Mouse (Mus musculus) liver, embryonic 14.5 days (tissue): ENCODE measurements at regions not wholly inside any gene's neighbourhood (a gene's known extent, or its start where the extent isn't known, plus 50 kb on each side); places are given as distances from the start of the nearest gene placed in this dataset.

Experiments
- CTCF ChIP-seq: IDR thresholded peaks from 2 replicates; pipeline ENCODE4 v1.5.1; 2016; ENCODE audit warnings: antibody characterized with exemption, low read depth, control low read depth
- EP300 ChIP-seq: IDR thresholded peaks from 2 replicates; pipeline ENCODE4 v1.6.1; 2016; ENCODE audit warnings: antibody characterized with exemption, low read depth

GRCm38 (mm10) chr1:185070853-185071149, 71.4 kb upstream of the Mark1 start:
- TF ChIP-seq CTCF, result no peak
- TF ChIP-seq EP300, result no peak
